In the genomic region with DNA sequence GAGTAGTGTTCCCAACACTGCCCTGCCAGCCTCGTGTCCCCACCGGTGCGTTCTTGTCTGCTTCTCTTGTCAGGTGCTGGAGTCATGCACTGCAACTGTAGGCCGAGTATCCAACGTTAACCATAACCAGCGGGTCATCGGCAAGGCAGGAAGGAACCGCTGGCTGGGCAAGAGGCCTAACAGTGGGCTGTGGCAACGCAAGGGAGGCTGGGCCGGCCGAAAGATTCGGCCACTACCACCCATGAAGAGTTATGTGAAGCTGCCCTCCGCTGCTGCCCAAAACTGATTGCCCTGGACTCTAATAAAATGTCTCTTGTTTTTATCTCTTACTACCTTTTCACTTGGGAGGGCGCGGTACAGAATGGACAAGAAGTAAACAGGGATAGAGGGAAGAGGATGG, we compare ENCODE assay signal across 8 mouse cellular contexts. TPM values are rescaled to one million over a fixed set of nuclear protein-coding genes. Genes with fewer than 3 reads are reported as not detected.
DNase-seq lines count a peak whose midpoint lies in the region; ATAC-seq and TF ChIP-seq lines count a peak whose summit lies in the region.

No protein-coding gene starts in this region.

- peaks cover 19% of the 10 kb centered on the region for H3K4me1 ChIP-seq in lung, adult 2 months (ENCODE audit: control insufficient read depth, insufficient read depth, low read length)
- H3K4me1 ChIP-seq in embryonic facial prominence, embryonic 14.5 days (ENCODE audit: control insufficient read depth, insufficient read depth, low read length): peaks cover 33% of the 10 kb centered on the region
- peaks cover 27% of the 10 kb centered on the region for H3K4me1 ChIP-seq in intestine, embryonic 16.5 days (ENCODE audit: control insufficient read depth, insufficient read depth, low read length)
- peaks cover 53% of the 10 kb centered on the region for H3K4me1 ChIP-seq in neural tube, embryonic 12.5 days

- peaks cover 47% of the 10 kb centered on the region for H3K36me3 ChIP-seq in embryonic facial prominence, embryonic 14.5 days (ENCODE audit: control insufficient read depth, insufficient read depth, low read length)
- peaks cover 17% of the 10 kb centered on the region for H3K36me3 ChIP-seq in intestine, embryonic 16.5 days (ENCODE audit: control insufficient read depth, insufficient read depth, low read length)
- peaks cover 41% of the 10 kb centered on the region for H3K36me3 ChIP-seq in neural tube, embryonic 12.5 days

- peak overlapping the region; percentile 78 for H3K4me2 ChIP-seq in embryonic facial prominence, embryonic 14.5 days (ENCODE audit: low read depth, low read length)
- H3K4me2 ChIP-seq in intestine, embryonic 16.5 days (ENCODE audit: low read depth, low read length): peak overlapping the region; percentile 85
- peak overlapping the region; percentile 91 for H3K4me2 ChIP-seq in neural tube, embryonic 12.5 days (replicated peaks)

- no peaks in the 10 kb centered on the region for H3K9me3 ChIP-seq in embryonic facial prominence, embryonic 14.5 days (ENCODE audit: control insufficient read depth, low read length)
- H3K9me3 ChIP-seq in intestine, embryonic 16.5 days (ENCODE audit: control insufficient read depth, low read length): no peaks in the 10 kb centered on the region
- H3K9me3 ChIP-seq in neural tube, embryonic 12.5 days: no peaks in the 10 kb centered on the region

- no peak for TF ChIP-seq CTCF in lung, adult 2 months (IDR thresholded peaks at IDR 0.05; ENCODE audit: insufficient read depth, low read length)

- ATAC-seq in embryonic facial prominence, embryonic 14.5 days (ENCODE audit: low read depth): no peak
- no peak for ATAC-seq in intestine, embryonic 16.5 days
- no peak for ATAC-seq in neural tube, embryonic 12.5 days (ENCODE audit: low FRiP score, low read depth)

- no peaks in the 10 kb centered on the region for H3K27me3 ChIP-seq in embryonic facial prominence, embryonic 14.5 days (replicated peaks; ENCODE audit: control insufficient read depth, insufficient read depth, low read length)
- no peaks in the 10 kb centered on the region for H3K27me3 ChIP-seq in intestine, embryonic 16.5 days (replicated peaks; ENCODE audit: control insufficient read depth, insufficient read depth, low read length)
- H3K27me3 ChIP-seq in neural tube, embryonic 12.5 days (replicated peaks): no peaks in the 10 kb centered on the region

- TF ChIP-seq POLR2A in lung, adult 2 months (IDR thresholded peaks at IDR 0.05; ENCODE audit: borderline replicate concordance, extremely low read depth, low read depth, low read length): no peak

- H3K27ac ChIP-seq in embryonic facial prominence, embryonic 14.5 days (replicated peaks; ENCODE audit: low read depth, low read length): peak overlapping the region; percentile 97
- peak overlapping the region; percentile 93 for H3K27ac ChIP-seq in intestine, embryonic 16.5 days (ENCODE audit: low read length)
- H3K27ac ChIP-seq in neural tube, embryonic 12.5 days: peak overlapping the region; percentile 92

- WGBS in lung, adult 2 months: 15% methylated on average over 15 of the region's 15 CpGs
- 34% methylated on average over 15 of the region's 15 CpGs for WGBS in embryonic facial prominence, embryonic 14.5 days
- WGBS in intestine, embryonic 16.5 days: 30% methylated on average over 15 of the region's 15 CpGs
- 34% methylated on average over 15 of the region's 15 CpGs for WGBS in neural tube, embryonic 12.5 days

- peak overlapping the region; percentile 83 for H3K4me3 ChIP-seq in lung, adult 2 months (replicated peaks; ENCODE audit: extremely low read depth, low read depth, low read length)
- peak overlapping the region; percentile 84 for H3K4me3 ChIP-seq in embryonic facial prominence, embryonic 14.5 days (ENCODE audit: low read depth, low read length)
- H3K4me3 ChIP-seq in intestine, embryonic 16.5 days (ENCODE audit: low read length): peak overlapping the region; percentile 77
- H3K4me3 ChIP-seq in neural tube, embryonic 12.5 days: peak overlapping the region; percentile 67

- H3K9ac ChIP-seq in embryonic facial prominence, embryonic 14.5 days (ENCODE audit: low read depth, low read length): peak overlapping the region; percentile 87
- peak overlapping the region; percentile 83 for H3K9ac ChIP-seq in intestine, embryonic 16.5 days (ENCODE audit: low read depth, low read length)
- H3K9ac ChIP-seq in neural tube, embryonic 12.5 days: peak overlapping the region; percentile 92

- DNase-seq in lung, adult 2 months: no peak
- DNase-seq in lung, postnatal 36 days: no peak
- DNase-seq in embryonic facial prominence, embryonic 14.5 days (ENCODE audit: low spot score): no peak
- DNase-seq in yolk sac, embryonic 10.5 days (ENCODE audit: low spot score): no peak
- DNase-seq in frontal cortex, postnatal 14 days (ENCODE audit: low spot score in 2 of 2): no peak
- DNase-seq in frontal cortex, postnatal 10 days (ENCODE audit: low spot score in 2 of 2): no peak

RNA-seq across cellular contexts. Expression of a gene that starts 0.3 kb away (rescaled TPM):
- polyA plus RNA-seq in lung, adult 2 months (2012; rRNA removed): 40.1 and 45.7 TPM in 2 replicates
- 48.5 and 50.1 TPM in 2 replicates for polyA plus RNA-seq in embryonic facial prominence, embryonic 14.5 days (2014; fragmentation: Nextera tagmentation; extraction: Ambion mirVana)
- polyA plus RNA-seq in intestine, embryonic 16.5 days (2015; fragmentation: Nextera tagmentation; extraction: Ambion mirVana): 42.4 and 43.1 TPM in 2 replicates
- 42.0 and 45.2 TPM in 2 replicates for polyA plus RNA-seq in neural tube, embryonic 12.5 days (2016; fragmentation: Nextera tagmentation; extraction: Ambion mirVana)

RNA-seq across cellular contexts. Expression of a gene that starts 3.8 kb away (rescaled TPM):
- polyA plus RNA-seq in lung, adult 2 months (2012; rRNA removed): 52.1 and 61.5 TPM in 2 replicates
- polyA plus RNA-seq in embryonic facial prominence, embryonic 14.5 days (2014; fragmentation: Nextera tagmentation; extraction: Ambion mirVana): 91.8 and 100 TPM in 2 replicates
- 164 and 170 TPM in 2 replicates for polyA plus RNA-seq in intestine, embryonic 16.5 days (2015; fragmentation: Nextera tagmentation; extraction: Ambion mirVana)
- 76.9 and 86.9 TPM in 2 replicates for polyA plus RNA-seq in neural tube, embryonic 12.5 days (2016; fragmentation: Nextera tagmentation; extraction: Ambion mirVana)

RNA-seq across cellular contexts. Expression of a gene that starts 4.0 kb away (rescaled TPM):
- 22.6 and 24.1 TPM in 2 replicates for polyA plus RNA-seq in lung, adult 2 months (2012; rRNA removed)
- 15.8 and 20.3 TPM in 2 replicates for polyA plus RNA-seq in embryonic facial prominence, embryonic 14.5 days (2014; fragmentation: Nextera tagmentation; extraction: Ambion mirVana)
- polyA plus RNA-seq in intestine, embryonic 16.5 days (2015; fragmentation: Nextera tagmentation; extraction: Ambion mirVana): 93.7 and 104 TPM in 2 replicates
- 45.2 and 47.4 TPM in 2 replicates for polyA plus RNA-seq in neural tube, embryonic 12.5 days (2016; fragmentation: Nextera tagmentation; extraction: Ambion mirVana)

RNA-seq across cellular contexts. Expression of a gene that starts 20.5 kb away (rescaled TPM):
- polyA plus RNA-seq in lung, adult 2 months (2012; rRNA removed): 52.6 and 57.3 TPM in 2 replicates
- polyA plus RNA-seq in embryonic facial prominence, embryonic 14.5 days (2014; fragmentation: Nextera tagmentation; extraction: Ambion mirVana): 68.0 and 90.7 TPM in 2 replicates
- polyA plus RNA-seq in intestine, embryonic 16.5 days (2015; fragmentation: Nextera tagmentation; extraction: Ambion mirVana): 53.2 and 54.4 TPM in 2 replicates
- 68.3 and 69.7 TPM in 2 replicates for polyA plus RNA-seq in neural tube, embryonic 12.5 days (2016; fragmentation: Nextera tagmentation; extraction: Ambion mirVana)

RNA-seq across cellular contexts. Expression of a gene that starts 24.3 kb away (rescaled TPM):
- 27.3 and 30.8 TPM in 2 replicates for polyA plus RNA-seq in lung, adult 2 months (2012; rRNA removed)
- 34.5 and 41.9 TPM in 2 replicates for polyA plus RNA-seq in embryonic facial prominence, embryonic 14.5 days (2014; fragmentation: Nextera tagmentation; extraction: Ambion mirVana)
- 64.8 and 67.4 TPM in 2 replicates for polyA plus RNA-seq in intestine, embryonic 16.5 days (2015; fragmentation: Nextera tagmentation; extraction: Ambion mirVana)
- polyA plus RNA-seq in neural tube, embryonic 12.5 days (2016; fragmentation: Nextera tagmentation; extraction: Ambion mirVana): 52.1 and 54.1 TPM in 2 replicates
